Mouse (Mus musculus) liver, embryonic 15.5 days (tissue): ENCODE measurements around the gene P2ry2. TPM values are rescaled to one million over a fixed set of nuclear protein-coding genes. Genes with fewer than 3 reads are reported as not detected.
A peak's percentile ranks its signal among the peaks of the same experiment; 100 is the strongest.

Source experiments
- ATAC-seq: fragments of 200-750 bp; cut with Nextera tagmentation; 2 replicates; pipeline ENCODE4 v1.8.0; 2017; ENCODE audit warnings: moderate number of reproducible peaks, mild to moderate bottlenecking, moderate library complexity; ENCODE audit not compliant: insufficient read depth
- H3K27ac ChIP-seq: fragments of 300-500 bp; sonication (generic); replicated peaks from 2 replicates; pipeline ENCODE4 v1.5.1; 2015; ENCODE audit warnings: mild to moderate bottlenecking, inconsistent platforms
- H3K27me3 ChIP-seq: fragments of 300-500 bp; sonication (generic); 2 replicates; pipeline ENCODE4 v1.6.1; 2015; ENCODE audit warnings: mild to moderate bottlenecking, inconsistent platforms
- H3K36me3 ChIP-seq: fragments of 300-500 bp; sonication (generic); replicated peaks from 2 replicates; pipeline ENCODE4 v1.6.1; 2015; ENCODE audit warnings: moderate library complexity, mild to moderate bottlenecking, inconsistent platforms
- H3K4me1 ChIP-seq: fragments of 300-500 bp; sonication (generic); replicated peaks from 2 replicates; pipeline ENCODE4 v1.6.1; 2015; ENCODE audit warnings: inconsistent platforms
- H3K4me2 ChIP-seq: fragments of 300-500 bp; sonication (generic); 2 replicates; pipeline ENCODE4 v1.6.1; 2015; ENCODE audit warnings: moderate library complexity, mild to moderate bottlenecking, inconsistent platforms
- H3K4me3 ChIP-seq: fragments of 300-500 bp; sonication (generic); replicated peaks from 2 replicates; pipeline ENCODE4 v1.5.1; 2015; ENCODE audit warnings: mild to moderate bottlenecking, inconsistent platforms
- H3K9ac ChIP-seq: fragments of 300-500 bp; sonication (generic); 2 replicates; pipeline ENCODE4 v1.6.1; 2015; ENCODE audit warnings: moderate library complexity, mild to moderate bottlenecking, inconsistent platforms
- H3K9me3 ChIP-seq: fragments of 300-500 bp; sonication (generic); replicated peaks from 2 replicates; pipeline ENCODE4 v1.6.1; 2016; ENCODE audit warnings: inconsistent platforms
- WGBS: fragments of 180-500 bp; shearing (Covaris S2); methylation state at CpG from one replicate; pipeline ENCODE4 v1.1.7; 2015; ENCODE audit warnings: mixed read lengths; ENCODE audit not compliant: insufficient replicate concordance; 5-methylcytosine and 5-hydroxymethylcytosine counted together
- polyA plus RNA-seq: library from polyadenylated mRNA; unstranded; fragments of >200 nt; fragmentation: Nextera tagmentation; extraction: Ambion mirVana; gene quantifications from 2 replicates; pipeline ENCODE4 v1.2.1, GENCODE M21; 2015

Gene P2ry2
- polyA plus RNA-seq, 1 experiment from 2014 or later: 1.5 TPM

DNA sequence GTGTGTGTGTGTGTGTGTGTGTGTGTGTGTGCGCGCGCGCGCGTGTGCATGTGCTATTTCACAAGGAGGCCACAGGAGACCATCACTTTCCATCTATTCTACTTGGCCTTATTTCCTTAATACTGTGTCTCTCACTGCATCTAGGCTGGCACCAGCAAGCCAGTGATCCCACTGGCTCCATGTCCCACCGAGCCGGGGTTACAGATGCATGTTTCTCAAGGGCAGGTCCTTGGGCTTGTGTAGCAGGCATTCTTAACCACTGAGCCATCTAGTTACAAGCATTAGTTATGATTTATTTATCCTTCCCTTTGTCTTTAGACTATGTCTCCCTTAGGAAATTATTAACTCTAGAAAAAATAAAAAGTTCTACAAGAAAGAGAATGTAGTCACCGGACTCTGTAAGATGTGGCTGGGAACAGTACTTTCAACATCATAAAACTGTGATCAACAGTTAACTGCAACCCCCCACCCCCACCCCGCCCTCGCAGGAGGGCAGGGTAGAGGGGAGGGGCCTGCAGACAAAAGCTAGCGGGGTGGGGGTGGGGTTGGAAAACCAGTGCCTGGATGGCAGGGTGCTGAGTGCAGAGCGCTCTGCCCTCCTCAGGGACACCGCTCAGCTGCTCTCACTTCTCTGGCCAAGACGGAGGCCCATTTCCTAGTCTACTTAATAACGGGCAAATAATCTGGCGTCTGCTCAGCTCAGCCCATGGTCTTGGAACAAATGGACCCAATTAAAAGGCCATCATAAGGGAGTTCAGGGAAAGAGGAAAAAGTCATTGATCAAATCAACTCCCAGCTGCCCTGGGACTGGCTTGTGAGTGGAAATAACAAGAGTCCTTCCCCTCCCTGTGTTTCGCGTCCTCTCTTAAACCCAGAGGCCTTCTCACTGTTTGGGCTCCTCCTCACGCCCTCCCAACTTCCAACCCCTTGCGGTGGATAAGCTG, 27.9 kb downstream of the P2ry2 start:
- ATAC-seq: peak; percentile 42; the same call in 1 of the 2 replicates
- H3K4me2 ChIP-seq: peak overlapping the region; percentile 18
- 36% methylated on average over 21 of the region's 21 CpGs for WGBS
- H3K4me3 ChIP-seq: no peak overlapping the region
- no peaks in the 10 kb centered on the region for H3K9me3 ChIP-seq
- H3K9ac ChIP-seq: no peak overlapping the region
- no peaks in the 10 kb centered on the region for H3K36me3 ChIP-seq
- no peaks in the 10 kb centered on the region for H3K27me3 ChIP-seq
- H3K27ac ChIP-seq: no peak overlapping the region
- H3K4me1 ChIP-seq: peaks cover 12% of the 10 kb centered on the region

GRCm38 (mm10) chr7:100979175-100979574, 33.5 kb downstream of the P2ry2 start:
- H3K4me2 ChIP-seq: no peak overlapping the region
- no peaks in the 10 kb centered on the region for H3K36me3 ChIP-seq
- peaks cover 14% of the 10 kb centered on the region for H3K27me3 ChIP-seq
- H3K9me3 ChIP-seq: no peaks in the 10 kb centered on the region
- no peak overlapping the region for H3K9ac ChIP-seq
- no peak overlapping the region for H3K27ac ChIP-seq
- H3K4me1 ChIP-seq: peaks cover 6% of the 10 kb centered on the region; the same call in 1 of the 2 replicates
- no peak for ATAC-seq
- H3K4me3 ChIP-seq: no peak overlapping the region
- 33% methylated on average over 2 of the region's 2 CpGs for WGBS

GRCm38 (mm10) chr7:100978171-100978570, 34.5 kb downstream of the P2ry2 start:
- Histone ChIP-seq H3K9ac (no peak overlapping the region), H3K27me3 (peaks cover 24% of the 10 kb centered on the region), H3K9me3 (no peaks in the 10 kb centered on the region), H3K36me3 (no peaks in the 10 kb centered on the region), H3K27ac (no peak overlapping the region), H3K4me1 (peaks cover 10% of the 10 kb centered on the region; the same call in 1 of the 2 replicates), H3K4me3 (no peak overlapping the region), H3K4me2 (no peak overlapping the region)
- 66% methylated on average over 5 of the region's 5 CpGs for WGBS
- ATAC-seq: no peak

DNA sequence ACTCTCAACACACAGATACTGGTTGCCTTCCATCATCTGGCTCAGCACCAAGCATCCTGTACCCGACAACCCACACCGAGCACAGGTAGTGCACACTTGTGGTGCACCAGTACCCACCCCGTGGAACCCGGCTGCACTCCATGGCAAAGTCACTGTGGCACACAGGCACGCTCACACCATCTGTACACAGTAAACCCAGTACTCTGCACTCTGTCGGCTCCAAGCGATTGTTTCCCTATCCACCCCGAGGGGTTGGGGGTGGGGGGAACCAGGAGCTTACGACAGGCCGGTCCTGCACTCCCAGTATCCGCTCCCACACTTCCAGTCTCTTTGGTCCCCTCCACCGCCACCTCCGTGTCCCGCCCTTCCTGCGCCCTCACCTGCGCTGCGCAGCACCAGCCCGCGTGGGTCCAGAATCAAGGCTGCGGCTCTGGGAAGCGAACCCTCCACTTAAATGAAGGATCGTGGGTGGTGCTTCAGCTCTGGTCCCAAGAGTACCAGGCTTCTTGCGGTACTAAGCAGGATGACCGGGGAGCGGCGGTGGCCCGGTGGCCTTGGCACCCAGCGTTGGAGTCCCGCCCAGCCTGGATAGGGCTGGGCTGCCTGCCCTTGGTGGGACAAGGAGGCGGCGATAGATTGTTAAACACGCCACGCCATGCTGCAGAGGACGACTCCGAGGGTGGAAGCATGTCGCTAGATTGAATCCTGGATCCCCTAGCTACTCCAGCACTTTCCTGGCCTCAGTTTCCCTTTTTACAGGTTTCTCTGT, 38.3 kb downstream of the P2ry2 start, which contains the start of gene P2ry6:
Gene P2ry6, minus strand, starts transcription at position 515 of the 769 bp plus-strand sequence.
- 8% methylated on average over 36 of the region's 36 CpGs for WGBS
- Histone ChIP-seq H3K4me2 (peak within 1 kb of the TSS; percentile 54), H3K4me1 (peaks cover 13% of the 10 kb centered on the region; the same call in 1 of the 2 replicates), H3K27ac (no peak within 1 kb of the TSS), H3K36me3 (no peaks in the 10 kb centered on the region), H3K9ac (no peak within 1 kb of the TSS), H3K4me3 (peak within 1 kb of the TSS; percentile 22), H3K27me3 (peaks cover 39% of the 10 kb centered on the region), H3K9me3 (no peaks in the 10 kb centered on the region)
- no peak for ATAC-seq

GRCm38 (mm10) chr7:100972875-100973274, 39.8 kb downstream of the P2ry2 start:
- H3K27me3 ChIP-seq: peaks cover 39% of the 10 kb centered on the region
- H3K9me3 ChIP-seq: no peaks in the 10 kb centered on the region
- H3K27ac ChIP-seq: no peak overlapping the region
- ATAC-seq: no peak
- peaks cover 16% of the 10 kb centered on the region; the same call in 1 of the 2 replicates for H3K4me1 ChIP-seq
- H3K9ac ChIP-seq: no peak overlapping the region
- WGBS: 37% methylated on average over 3 of the region's 3 CpGs
- no peak overlapping the region for H3K4me3 ChIP-seq
- H3K4me2 ChIP-seq: no peak overlapping the region
- no peaks in the 10 kb centered on the region for H3K36me3 ChIP-seq

- peaks cover 9% of the 10 kb centered on the region; the same call in 1 of the 2 replicates for H3K4me1 ChIP-seq
- no peak for ATAC-seq
- no peak overlapping the region for H3K4me3 ChIP-seq
- 53% methylated on average over 10 of the region's 10 CpGs for WGBS
- H3K36me3 ChIP-seq: no peaks in the 10 kb centered on the region
- H3K4me2 ChIP-seq: no peak overlapping the region
- H3K9me3 ChIP-seq: no peaks in the 10 kb centered on the region
- no peak overlapping the region for H3K9ac ChIP-seq
- H3K27ac ChIP-seq: no peak overlapping the region
- H3K27me3 ChIP-seq: peaks cover 24% of the 10 kb centered on the region
These were observed 43.6 kb downstream of the P2ry2 start for GRCm38 (mm10) chr7:100968874-100969659.

- peaks cover 17% of the 10 kb centered on the region for H3K27me3 ChIP-seq
- no peak overlapping the region for H3K27ac ChIP-seq
- no peak overlapping the region for H3K9ac ChIP-seq
- H3K9me3 ChIP-seq: no peaks in the 10 kb centered on the region
- no peak overlapping the region for H3K4me3 ChIP-seq
- H3K4me2 ChIP-seq: no peak overlapping the region
- no peak for ATAC-seq
- H3K4me1 ChIP-seq: 0 out of 2 replicates have a peak, but pooled peaks cover 6% of the 10 kb centered on the region
- H3K36me3 ChIP-seq: no peaks in the 10 kb centered on the region
- WGBS: 70% methylated on average over 6 of the region's 6 CpGs
These were observed 44.3 kb downstream of the P2ry2 start for GRCm38 (mm10) chr7:100968376-100968775.

GRCm38 (mm10) chr7:100967850-100968249, 44.8 kb downstream of the P2ry2 start:
- H3K9me3 ChIP-seq: no peaks in the 10 kb centered on the region
- ATAC-seq: no peak
- H3K4me2 ChIP-seq: no peak overlapping the region
- no peak overlapping the region for H3K9ac ChIP-seq
- WGBS: 61% methylated on average over 9 of the region's 9 CpGs
- H3K36me3 ChIP-seq: no peaks in the 10 kb centered on the region
- no peak overlapping the region for H3K27ac ChIP-seq
- H3K4me1 ChIP-seq: 0 out of 2 replicates have a peak, but pooled peaks cover 6% of the 10 kb centered on the region
- H3K27me3 ChIP-seq: peaks cover 16% of the 10 kb centered on the region
- H3K4me3 ChIP-seq: no peak overlapping the region

- H3K36me3 ChIP-seq: no peaks in the 10 kb centered on the region
- no peak overlapping the region for H3K4me3 ChIP-seq
- no peak for ATAC-seq
- H3K9ac ChIP-seq: no peak overlapping the region
- H3K9me3 ChIP-seq: no peaks in the 10 kb centered on the region
- H3K4me1 ChIP-seq: 0 out of 2 replicates have a peak, but pooled peaks cover 6% of the 10 kb centered on the region
- peaks cover 8% of the 10 kb centered on the region; the same call in 1 of the 2 replicates for H3K27me3 ChIP-seq
- no peak overlapping the region for H3K4me2 ChIP-seq
- H3K27ac ChIP-seq: no peak overlapping the region
- WGBS: 67% methylated on average over 7 of the region's 7 CpGs
These were observed 46.7 kb downstream of the P2ry2 start for GRCm38 (mm10) chr7:100966014-100966413.

GRCm38 (mm10) chr7:100965079-100965478, 47.6 kb downstream of the P2ry2 start:
- 15% methylated on average over 4 of the region's 4 CpGs for WGBS
- Histone ChIP-seq H3K36me3 (no peaks in the 10 kb centered on the region), H3K9ac (no peak overlapping the region), H3K9me3 (no peaks in the 10 kb centered on the region), H3K4me2 (no peak overlapping the region), H3K27ac (no peak overlapping the region), H3K4me3 (no peak overlapping the region), H3K4me1 (0 out of 2 replicates have a peak, but pooled peaks cover 3% of the 10 kb centered on the region), H3K27me3 (peaks cover 8% of the 10 kb centered on the region; the same call in 1 of the 2 replicates)
- no peak for ATAC-seq
